Mouse (Mus musculus): Measurements from ENCODE around the gene Gpx7. TPM values are rescaled to one million over a fixed set of nuclear protein-coding genes. Genes with fewer than 3 reads are reported as not detected.
"Not testable (repeated sequence)": the region's sequence is repeated elsewhere in the genome, so short reads cannot be mapped to it uniquely, and the experiment has no call there.

The Gpx7 gene
- polyA plus RNA-seq, 1 experiment from 2014 or later: 88.2 TPM

DNA sequence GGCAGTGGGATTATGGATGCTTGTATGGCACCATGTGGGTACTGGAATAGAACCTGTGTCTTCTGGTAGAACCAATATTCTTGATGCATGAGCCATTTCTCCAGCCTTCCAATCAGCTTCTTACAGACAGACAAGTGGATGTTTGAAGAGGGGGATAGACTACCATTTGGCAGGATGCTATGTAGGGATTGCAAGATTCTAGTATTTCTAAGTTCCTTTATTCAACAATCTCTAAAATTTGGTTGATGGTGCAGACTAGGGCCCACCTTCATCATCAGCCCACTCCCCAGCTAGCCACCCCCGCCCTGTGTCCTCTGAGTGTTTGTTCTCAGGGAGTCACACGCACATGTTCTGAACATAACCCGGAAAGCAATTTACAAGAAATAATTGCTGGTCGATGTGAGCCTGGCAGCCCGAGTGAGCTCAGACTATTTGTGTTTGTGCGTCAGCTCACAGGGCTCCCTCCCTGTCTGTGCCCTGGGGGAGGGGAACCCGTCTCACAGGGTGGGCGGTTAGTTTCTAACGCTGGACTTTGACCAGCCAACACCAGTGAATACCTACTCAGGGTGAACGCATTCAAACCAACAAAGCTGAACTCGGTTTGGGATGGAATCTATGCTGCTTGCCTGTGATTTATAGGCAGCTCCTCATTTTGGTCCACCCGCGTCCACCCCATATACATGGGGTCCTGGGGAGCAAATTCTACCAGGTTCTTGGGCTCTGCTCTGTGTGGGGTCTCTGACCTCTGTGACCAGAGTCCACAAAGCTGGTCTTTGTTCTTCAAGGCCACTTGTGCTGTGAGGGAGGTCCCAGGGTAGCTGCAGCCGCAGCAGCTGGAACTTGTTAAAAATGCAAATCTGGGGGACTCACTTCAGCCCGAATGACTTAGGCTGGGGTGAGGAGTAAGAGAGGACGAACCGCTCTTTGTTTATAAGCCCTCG is 44.2 kb downstream of the Gpx7 start:
- no peak overlapping the region for H3K9ac ChIP-seq
- peaks cover 48% of the 10 kb centered on the region for H3K4me1 ChIP-seq
- H3K4me2 ChIP-seq: peak overlapping the region; percentile 16
- no peak overlapping the region for H3K4me3 ChIP-seq
- H3K27ac ChIP-seq: peak overlapping the region; percentile 79
- no peaks in the 10 kb centered on the region for H3K27me3 ChIP-seq
- H3K36me3 ChIP-seq: no peaks in the 10 kb centered on the region
- H3K9me3 ChIP-seq: no peaks in the 10 kb centered on the region
- WGBS: 5% methylated on average over 18 of the region's 18 CpGs
- ATAC-seq (ENCODE audit: borderline replicate concordance, extremely low read depth, low FRiP score, low TSS enrichment): peak; percentile 50

DNA sequence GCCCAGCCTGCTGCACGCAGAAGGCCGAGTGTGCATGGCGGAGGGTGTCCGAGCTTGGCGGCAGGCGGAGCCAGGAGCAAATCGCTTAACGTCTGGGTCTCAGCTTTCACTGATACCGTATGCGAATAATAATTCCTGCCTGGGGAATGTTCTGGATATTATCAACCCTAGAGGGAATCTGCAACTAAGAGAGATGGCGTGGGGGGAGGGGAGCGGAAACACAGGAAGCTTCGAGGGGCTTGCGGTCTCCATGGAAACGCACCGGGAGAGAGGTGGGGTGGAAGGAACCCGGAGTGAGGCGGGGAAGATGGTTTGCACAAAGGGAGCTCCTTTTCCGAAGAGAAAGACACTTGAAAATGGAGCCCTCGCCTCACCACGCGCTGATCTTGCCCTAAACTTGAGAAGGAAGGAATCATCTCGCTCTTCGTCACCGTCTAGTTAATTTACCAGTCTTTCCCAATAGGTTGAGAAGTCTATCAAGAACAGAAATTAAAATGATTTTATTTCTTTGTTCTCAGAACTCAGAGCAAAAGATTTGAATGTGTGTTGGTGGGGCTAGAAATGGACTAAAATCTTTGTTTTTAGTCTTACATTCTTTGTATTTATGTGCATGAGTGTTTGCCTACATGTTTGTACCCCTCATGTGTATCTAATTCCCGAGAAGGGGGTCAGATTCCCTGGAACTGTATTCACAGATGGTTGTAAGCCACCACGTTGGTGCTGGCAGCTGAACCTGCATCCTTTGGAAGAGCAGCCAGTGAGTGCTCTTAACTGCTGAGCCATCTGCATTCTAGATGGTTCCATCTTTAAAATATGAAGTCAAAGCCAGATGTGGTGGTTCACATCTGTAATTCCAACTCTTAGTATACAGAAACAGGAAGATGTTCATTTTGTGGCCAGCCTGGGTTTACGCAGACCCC is 46.4 kb downstream of the Gpx7 start:
- ATAC-seq (ENCODE audit: borderline replicate concordance, extremely low read depth, low FRiP score, low TSS enrichment): peak; percentile 44; the same call in 1 of the 2 replicates
- Histone ChIP-seq H3K27me3 (no peaks in the 10 kb centered on the region), H3K4me3 (peak overlapping the region; percentile 27), H3K27ac (peak overlapping the region; percentile 78), H3K9me3 (no peaks in the 10 kb centered on the region), H3K9ac (peak overlapping the region; percentile 24; the same call in 1 of the 2 replicates), H3K36me3 (no peaks in the 10 kb centered on the region), H3K4me2 (peak overlapping the region; percentile 56), H3K4me1 (peaks cover 61% of the 10 kb centered on the region)
- 5% methylated on average over 28 of the region's 28 CpGs for WGBS

DNA sequence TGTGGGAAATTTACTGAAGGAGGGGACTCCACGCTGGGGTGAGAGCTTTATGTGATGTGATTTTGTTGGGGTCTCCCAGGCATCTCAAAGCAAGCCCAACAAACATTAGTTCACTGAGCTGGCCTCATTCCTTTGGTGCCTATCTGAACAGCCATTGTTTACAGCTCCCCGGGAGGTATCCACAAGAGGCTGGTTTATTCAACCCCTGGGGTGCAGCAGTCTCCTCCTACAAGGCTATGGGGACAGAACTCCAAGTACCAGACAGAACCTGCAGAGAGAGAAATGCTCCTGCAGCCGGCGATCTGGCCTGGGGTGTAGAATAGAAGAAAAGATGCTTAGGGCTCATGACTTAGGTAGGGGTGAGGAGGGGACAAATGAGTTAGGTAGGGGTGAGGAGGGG is 48.3 kb downstream of the Gpx7 start:
- 35% methylated on average over 4 of the region's 4 CpGs for WGBS
- Histone ChIP-seq H3K27me3 (no peaks in the 10 kb centered on the region), H3K9ac (no peak overlapping the region), H3K4me1 (peaks cover 60% of the 10 kb centered on the region), H3K36me3 (no peaks in the 10 kb centered on the region), H3K9me3 (no peaks in the 10 kb centered on the region), H3K4me3 (no peak overlapping the region), H3K4me2 (no peak overlapping the region), H3K27ac (no peak overlapping the region)
- no peak for ATAC-seq (ENCODE audit: borderline replicate concordance, extremely low read depth, low FRiP score, low TSS enrichment)

DNA sequence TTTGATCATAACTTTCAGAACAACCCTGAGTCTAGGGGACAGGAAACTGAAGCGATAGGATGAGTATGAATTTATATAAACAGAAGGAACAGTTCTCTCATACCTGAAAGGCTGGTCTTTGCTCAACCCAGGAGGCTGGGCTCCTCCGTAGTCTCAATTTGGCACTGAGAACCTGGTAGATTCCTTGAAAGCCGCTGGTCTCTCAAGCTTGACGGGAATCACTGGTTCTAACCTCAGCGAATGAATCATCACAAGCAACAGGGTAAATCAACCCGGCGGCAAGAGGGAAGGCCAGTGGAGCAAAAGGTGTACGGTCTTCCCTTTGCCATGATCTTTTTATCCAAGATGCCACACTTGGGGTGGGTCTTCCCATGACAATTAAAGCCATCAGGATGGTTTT is 49.3 kb downstream of the Gpx7 start:
- peaks cover 50% of the 10 kb centered on the region for H3K4me1 ChIP-seq
- no peak overlapping the region for H3K4me2 ChIP-seq
- H3K9ac ChIP-seq: no peak overlapping the region
- no peaks in the 10 kb centered on the region for H3K36me3 ChIP-seq
- H3K4me3 ChIP-seq: no peak overlapping the region
- 86% methylated on average over 8 of the region's 8 CpGs for WGBS
- no peaks in the 10 kb centered on the region for H3K9me3 ChIP-seq
- no peaks in the 10 kb centered on the region for H3K27me3 ChIP-seq
- H3K27ac ChIP-seq: no peak overlapping the region
- ATAC-seq (ENCODE audit: borderline replicate concordance, extremely low read depth, low FRiP score, low TSS enrichment): no peak

DNA sequence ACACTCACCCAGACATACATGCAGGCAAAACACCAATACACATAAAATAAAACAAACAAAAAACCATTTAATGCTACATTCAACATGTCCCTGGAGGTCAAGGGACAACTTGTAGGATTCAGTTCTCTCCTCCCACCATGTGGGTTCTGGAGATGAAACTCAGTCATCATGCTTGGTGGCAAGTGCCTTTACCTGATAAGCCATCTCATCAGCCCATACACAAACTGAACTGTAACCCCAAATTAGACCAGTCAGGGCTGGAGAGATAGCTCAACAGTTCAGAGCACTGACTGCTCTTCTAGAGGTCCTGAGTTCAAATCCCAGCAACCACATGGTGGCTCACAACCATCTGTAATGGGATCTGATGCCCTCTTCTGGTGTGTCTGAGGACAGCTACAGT is 53.2 kb downstream of the Gpx7 start:
- ATAC-seq (ENCODE audit: borderline replicate concordance, extremely low read depth, low FRiP score, low TSS enrichment); H3K9me3 ChIP-seq; H3K4me3 ChIP-seq; H3K9ac ChIP-seq; H3K4me2 ChIP-seq; H3K36me3 ChIP-seq; H3K27ac ChIP-seq; H3K27me3 ChIP-seq: not testable (repeated sequence)
- peaks cover 45% of the 10 kb centered on the region for H3K4me1 ChIP-seq

DNA sequence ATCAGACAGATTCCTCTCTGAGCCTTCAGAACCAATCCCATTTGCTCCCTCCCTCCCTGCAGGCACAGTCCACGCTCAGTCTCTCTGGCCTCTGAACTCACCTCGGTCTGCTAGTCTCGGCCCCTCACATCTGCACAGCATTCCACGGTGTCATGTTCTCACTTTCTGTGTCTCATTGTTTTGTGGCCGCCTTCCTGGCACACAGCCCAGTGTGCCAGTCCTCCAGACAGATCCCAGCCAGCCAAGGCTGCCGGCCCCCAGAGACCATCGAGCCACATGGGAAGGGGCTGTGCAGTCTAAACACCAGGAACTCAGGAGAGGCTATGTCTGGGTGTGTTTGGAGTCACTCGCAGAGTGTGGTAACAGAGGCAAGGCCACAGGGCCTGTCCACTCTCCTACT is 55.9 kb downstream of the Gpx7 start:
- Histone ChIP-seq H3K9me3 (no peaks in the 10 kb centered on the region), H3K27ac (peak overlapping the region; percentile 65), H3K4me1 (peaks cover 44% of the 10 kb centered on the region), H3K27me3 (no peaks in the 10 kb centered on the region), H3K4me3 (no peak overlapping the region), H3K4me2 (no peak overlapping the region), H3K36me3 (no peaks in the 10 kb centered on the region), H3K9ac (no peak overlapping the region)
- peak; percentile 60 for ATAC-seq (ENCODE audit: borderline replicate concordance, extremely low read depth, low FRiP score, low TSS enrichment)
- 4% methylated on average over 8 of the region's 8 CpGs for WGBS

Other genes with a start within 250 kb of the Gpx7 start
- gene Echdc2, start 241.5 kb downstream of the Gpx7 start, polyA plus RNA-seq (2015; fragmentation: Nextera tagmentation; extraction: Ambion mirVana): 46.1 and 46.7 TPM in 2 replicates
- 0.06 and 0.11 TPM in 2 replicates for gene Zyg11a, start 188.9 kb downstream of the Gpx7 start, polyA plus RNA-seq (2015; fragmentation: Nextera tagmentation; extraction: Ambion mirVana)
- 9.5 and 9.9 TPM in 2 replicates for gene Zyg11b, start 105.9 kb downstream of the Gpx7 start, polyA plus RNA-seq (2015; fragmentation: Nextera tagmentation; extraction: Ambion mirVana)
- gene Coa7, start 78.8 kb downstream of the Gpx7 start, polyA plus RNA-seq (2015; fragmentation: Nextera tagmentation; extraction: Ambion mirVana): 45.2 and 47.3 TPM in 2 replicates
- 0.36 and 0.88 TPM in 2 replicates for gene Shisal2a, start 23.6 kb downstream of the Gpx7 start, polyA plus RNA-seq (2015; fragmentation: Nextera tagmentation; extraction: Ambion mirVana)
- 60.1 and 60.7 TPM in 2 replicates for gene Tut4, start 52.5 kb upstream of the Gpx7 start, polyA plus RNA-seq (2015; fragmentation: Nextera tagmentation; extraction: Ambion mirVana)
- 90.2 and 90.9 TPM in 2 replicates for gene Prpf38a, start 172.4 kb upstream of the Gpx7 start, polyA plus RNA-seq (2015; fragmentation: Nextera tagmentation; extraction: Ambion mirVana)
- gene Orc1, start 172.5 kb upstream of the Gpx7 start, polyA plus RNA-seq (2015; fragmentation: Nextera tagmentation; extraction: Ambion mirVana): 10.5 and 10.8 TPM in 2 replicates
- 31.1 and 32.2 TPM in 2 replicates for gene Cc2d1b, start 213.0 kb upstream of the Gpx7 start, polyA plus RNA-seq (2015; fragmentation: Nextera tagmentation; extraction: Ambion mirVana)

Measured in lung, embryonic 15.5 days (tissue).